Mouse (Mus musculus): ENCODE measurements around the gene Slain2.
"Not testable (repeated sequence)": the region's sequence is repeated elsewhere in the genome, so short reads cannot be mapped to it uniquely, and the experiment has no call there.

Slain2 gene

DNA sequence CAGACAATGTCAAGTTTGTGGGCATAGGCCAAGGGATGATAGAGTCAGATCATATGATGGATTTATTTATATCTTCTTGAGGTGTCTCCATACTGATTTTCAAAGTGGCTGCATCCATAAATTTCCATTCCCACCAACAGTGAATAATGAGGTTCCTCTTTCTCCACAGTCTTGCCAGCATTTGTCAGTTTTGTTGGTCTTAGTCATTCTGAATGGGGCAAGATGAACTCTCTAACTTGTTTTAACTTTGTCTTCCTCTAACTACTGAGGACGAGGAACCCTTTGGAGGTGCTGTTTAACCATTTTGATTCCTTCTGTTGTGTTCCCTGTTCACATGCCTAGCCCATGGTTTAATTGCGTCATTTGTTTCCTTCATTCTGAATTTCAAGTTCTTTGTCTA, 36.1 kb downstream of the Slain2 start:
- DNase-seq (ENCODE audit: low spot score) = no peak

DNA sequence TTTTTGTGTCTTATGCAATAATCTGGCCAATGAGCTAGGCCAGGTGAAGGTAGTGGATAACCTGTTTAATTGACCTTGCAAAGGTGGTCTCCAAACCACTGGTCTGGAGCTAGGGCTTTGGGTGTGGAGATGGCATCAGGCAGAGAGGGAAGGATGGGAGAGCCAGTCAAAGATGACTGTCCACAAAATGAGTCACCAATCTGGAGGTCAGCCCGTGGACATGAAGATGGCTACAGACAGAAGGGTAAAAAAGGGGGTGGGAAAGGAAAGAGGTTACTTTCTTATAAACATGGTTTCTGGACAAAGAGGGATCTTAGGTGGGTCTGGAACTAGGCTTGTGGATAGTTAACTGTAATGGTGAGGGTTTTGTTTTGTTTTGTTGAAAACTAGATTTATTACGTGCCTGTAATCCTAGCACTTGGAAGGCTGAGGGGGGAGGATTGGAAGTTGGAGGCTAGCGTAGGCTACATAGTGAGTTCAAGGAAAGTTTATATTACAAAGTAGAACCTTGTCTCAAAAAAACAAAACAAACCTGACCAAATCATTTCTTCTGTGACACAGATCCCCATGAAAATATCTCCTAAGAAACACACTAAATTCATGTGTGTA, 40.0 kb downstream of the Slain2 start:
- no peak for DNase-seq (ENCODE audit: low spot score)

DNA sequence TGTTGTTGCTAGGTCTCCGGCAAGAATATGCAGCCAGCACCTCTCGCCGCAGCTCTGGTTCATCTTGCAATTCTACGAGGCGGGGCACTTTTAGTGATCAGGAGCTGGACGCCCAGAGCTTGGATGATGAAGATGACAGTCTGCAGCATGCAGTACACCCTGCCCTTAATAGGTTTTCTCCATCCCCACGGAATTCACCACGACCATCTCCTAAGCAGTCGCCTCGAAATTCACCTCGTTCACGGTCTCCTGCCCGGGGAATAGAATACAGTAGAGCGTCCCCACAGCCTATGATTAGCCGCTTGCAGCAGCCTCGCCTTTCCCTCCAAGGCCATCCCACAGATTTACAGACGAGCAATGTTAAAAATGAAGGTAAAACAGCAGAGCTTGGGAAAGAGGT, 43.2 kb downstream of the Slain2 start:
- DNase-seq (ENCODE audit: low spot score) = no peak

DNA sequence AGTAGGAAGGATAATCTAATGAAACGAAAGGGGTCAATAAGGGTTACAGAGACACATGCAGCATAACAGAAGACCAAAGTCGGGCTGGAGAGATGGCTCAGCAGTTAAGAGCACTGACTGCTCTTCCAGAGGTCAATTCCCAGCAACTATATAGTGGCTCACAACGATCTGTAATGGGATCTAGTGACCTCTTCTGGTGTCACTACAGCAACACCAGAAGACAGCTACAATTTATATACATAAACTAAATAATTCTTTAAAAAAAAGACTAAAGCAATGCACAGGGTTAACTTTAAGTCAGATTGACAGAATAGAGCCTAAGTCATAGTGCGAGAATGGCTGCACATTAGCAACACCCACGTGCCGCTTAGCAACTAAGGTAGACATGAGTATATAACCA, 46.0 kb downstream of the Slain2 start:
- no peak for DNase-seq (ENCODE audit: low spot score)

DNA sequence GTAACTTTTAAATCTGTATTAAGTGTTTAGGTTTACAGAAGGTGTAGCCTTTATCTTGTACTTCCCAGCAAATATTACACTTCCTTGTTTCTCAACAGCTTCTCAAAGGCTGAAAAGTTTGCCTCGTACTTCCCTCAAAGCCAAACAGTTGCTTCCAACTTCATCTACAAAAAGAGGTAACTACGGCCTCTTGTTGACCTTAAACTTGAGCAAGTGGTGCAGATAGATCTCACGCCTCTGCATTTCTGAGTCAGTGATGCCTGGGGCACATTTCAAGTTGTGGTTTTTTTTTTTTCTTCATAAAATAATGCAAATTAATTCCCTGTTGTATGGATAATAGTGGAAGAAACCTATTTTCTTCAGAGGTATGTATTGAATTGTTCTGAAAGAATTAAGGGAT, 51.6 kb downstream of the Slain2 start:
- DNase-seq (ENCODE audit: low spot score) = no peak

DNA sequence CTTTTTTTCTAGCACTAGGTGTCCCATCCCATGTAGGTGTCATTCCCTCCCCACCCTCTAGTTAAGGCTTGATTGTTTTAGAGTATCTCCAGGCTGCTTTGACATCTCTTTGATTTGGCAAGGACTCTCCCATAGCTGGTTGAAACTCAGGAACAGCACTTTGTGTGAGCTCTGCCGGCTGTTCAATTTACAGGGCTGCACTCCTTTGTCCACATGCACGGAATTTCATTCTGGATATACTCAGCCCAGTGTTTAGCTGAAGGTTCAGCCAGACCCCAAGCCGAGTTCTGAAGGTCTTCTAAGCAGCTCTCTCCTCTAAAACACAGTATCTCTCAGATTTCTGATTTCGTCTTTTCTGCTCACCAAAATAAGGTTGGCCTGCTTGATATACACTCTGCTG, 58.3 kb downstream of the Slain2 start:
- DNase-seq (ENCODE audit: low spot score) = no peak

DNA sequence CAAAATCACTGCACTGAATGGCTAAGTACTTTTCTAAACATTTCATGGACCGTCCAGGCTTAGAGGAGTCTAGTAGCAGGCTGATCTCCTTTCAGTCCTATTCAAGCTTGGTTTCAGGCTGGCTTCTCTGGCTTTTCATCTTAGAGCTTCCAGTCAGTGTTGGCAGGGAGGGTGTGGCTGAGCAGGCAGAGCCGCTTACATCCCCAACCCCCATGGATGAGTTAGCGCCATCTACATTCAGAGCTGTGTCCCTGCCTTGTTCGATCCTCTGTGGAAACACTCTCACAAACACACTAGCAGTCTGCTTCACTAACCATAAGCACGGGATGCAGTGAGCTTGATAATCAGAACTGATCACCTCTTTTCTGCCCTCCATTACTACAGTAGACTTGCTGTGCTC, 58.8 kb downstream of the Slain2 start:
- DNase-seq (ENCODE audit: low spot score) = no peak

DNA sequence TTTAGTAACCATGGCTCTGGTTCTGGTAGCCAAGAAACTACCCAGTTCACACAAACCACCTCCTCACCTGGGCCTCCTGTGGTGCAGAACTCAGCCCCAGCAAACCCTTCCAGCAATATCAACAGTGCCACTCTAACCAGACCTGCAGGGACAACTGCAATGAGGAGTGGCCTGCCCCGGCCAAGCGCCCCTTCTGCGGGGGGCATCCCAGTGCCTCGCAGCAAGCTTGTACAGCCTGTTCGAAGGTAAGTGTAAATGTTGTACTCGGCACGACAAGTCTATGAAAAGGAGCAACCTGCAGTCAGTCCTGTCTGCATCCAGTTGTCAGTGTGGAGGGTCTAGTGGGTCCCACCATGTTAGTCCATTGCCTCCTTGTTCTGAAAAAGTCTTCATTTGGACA, 60.5 kb downstream of the Slain2 start, which contains the start of gene Gm10135:
Gene Gm10135, minus strand, starts transcription at position 101 of the 400 bp plus-strand sequence.
- no peak for DNase-seq (ENCODE audit: low spot score)

DNA sequence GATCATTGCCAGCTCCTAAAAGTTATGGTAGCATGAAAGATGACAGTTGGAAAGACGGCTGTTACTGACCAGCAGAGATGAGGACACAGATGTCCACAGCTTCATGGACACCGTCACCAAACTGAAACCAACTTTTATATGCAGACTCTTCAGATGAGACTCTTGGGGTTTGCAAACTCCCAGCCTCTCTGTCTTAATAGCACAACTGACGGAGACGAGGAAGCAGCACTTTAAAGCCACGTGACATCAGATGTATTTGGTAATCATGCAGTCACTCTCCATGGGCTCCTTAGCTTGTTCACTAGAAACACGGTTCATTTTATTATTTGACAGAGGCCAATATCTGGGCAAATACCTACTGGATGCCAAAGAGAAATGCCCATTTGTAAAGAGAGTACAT, 61.9 kb downstream of the Slain2 start:
- DNase-seq (ENCODE audit: low spot score) = no peak

DNA sequence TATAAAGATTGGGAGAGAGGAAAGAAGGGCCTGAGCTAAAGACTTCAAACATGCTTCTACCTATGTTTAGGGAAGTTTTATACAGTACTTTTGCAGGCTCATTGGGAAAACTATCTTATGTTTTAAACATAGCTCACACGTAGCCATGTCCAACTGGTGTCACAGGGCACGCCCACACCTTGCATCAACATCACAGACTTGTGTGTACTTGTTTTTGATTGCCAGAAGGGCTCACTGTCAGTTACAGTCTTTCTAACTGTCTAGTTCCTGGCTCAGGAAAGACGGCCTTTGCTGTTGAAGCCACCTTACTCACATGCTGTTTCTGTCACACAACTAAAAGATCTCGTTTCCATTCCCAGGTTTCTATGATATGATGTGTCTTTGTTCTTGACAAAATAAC, 62.4 kb downstream of the Slain2 start:
- no peak for DNase-seq (ENCODE audit: low spot score)

DNA sequence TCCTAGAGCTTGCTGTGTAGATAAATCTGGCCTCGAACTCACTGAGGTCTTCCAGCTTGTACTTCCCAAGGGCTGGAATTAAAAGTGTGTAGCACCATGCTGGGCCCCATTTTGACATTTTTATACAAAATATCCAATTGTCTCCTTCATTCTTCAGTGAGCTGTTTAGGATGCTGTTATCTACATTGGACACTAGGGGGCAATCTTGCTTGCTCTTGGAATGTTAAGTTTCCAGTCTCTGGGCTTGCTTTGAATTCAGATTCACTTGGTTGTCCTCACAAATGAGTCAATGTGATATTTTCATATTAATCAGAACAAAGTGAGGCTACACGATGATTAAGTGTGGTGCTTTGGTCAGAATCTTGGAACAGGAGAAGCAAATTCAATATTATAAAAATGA, 70.0 kb downstream of the Slain2 start:
- DNase-seq (ENCODE audit: low spot score) = no peak

DNA sequence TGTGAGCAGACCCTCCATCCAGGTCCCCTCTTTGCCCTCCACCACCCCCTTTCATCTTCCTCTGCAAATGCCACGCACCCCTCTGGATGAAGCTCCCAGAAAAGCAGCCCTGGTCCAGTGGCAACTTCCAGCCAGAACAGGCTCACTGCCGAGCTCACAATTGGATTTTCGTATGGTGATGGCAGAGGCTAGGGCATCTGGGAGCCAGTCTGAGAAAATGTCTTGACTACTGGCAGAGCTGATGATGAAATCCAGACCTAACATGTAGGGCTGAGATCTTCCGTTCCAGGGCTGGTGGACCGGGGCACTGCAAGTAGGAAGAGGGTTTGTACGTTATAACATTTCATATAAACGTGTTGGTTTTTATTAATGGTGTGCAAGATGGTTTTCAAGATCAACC, 73.7 kb downstream of the Slain2 start:
- no peak for DNase-seq (ENCODE audit: low spot score)

DNA sequence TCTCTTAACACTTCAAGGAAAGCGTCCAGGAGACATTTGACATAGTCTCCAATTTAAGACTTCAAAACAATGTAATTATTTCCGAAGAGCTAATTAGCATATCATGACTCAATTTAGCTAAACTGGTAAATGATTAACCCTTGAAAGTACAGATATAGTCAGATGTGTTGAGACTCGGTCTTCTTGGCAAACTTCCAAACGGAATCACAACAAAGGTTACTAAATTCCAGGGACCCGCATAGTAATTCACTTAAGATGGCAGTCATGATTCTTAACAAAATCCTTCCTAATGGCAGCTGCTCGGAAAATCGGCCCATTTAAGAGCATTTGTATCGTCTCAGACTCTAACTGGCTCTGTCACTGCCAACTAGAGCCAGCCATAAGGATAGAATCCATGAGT, 75.7 kb downstream of the Slain2 start:
- DNase-seq (ENCODE audit: low spot score) = no peak

DNA sequence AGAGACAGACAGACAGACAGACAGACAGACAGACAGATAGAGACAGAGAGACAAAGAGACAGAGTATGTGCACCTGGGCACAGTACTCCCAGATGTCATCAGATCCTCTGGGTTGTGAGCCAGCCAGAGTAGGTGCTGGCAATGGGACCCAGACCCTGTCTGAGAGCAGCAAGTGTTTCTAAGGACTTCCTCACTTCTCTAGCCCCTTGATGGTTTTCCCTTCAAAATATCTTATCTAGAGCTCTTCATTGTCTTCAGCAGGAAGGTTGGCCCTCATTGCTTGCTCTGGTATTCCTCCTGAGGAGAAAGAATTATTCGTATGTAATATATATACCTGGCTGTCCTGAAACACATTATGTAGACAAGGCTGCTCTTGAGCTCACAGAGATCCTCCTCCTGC, 78.4 kb downstream of the Slain2 start:
- no peak for DNase-seq (ENCODE audit: low spot score)

DNA sequence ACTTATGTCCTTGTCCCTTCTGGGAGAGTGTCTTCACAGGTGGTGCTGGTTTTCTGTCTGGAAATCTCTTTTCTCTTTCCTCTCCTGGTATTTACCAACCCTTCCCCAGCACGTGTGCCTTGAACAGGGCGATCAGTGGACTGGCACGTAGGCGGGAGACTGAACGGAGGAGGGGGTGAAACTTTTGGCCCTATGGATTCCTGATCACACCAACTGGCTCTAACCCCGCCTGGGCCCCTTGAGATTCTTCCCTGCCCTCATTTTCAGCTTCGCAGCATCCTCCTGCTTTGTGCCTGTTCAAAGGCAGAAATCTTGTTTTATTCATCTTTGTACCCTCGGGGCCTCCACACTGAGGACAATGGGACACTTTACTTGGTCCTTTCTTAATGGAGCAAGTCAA, 80.3 kb downstream of the Slain2 start:
- DNase-seq (ENCODE audit: low spot score) = no peak

DNA sequence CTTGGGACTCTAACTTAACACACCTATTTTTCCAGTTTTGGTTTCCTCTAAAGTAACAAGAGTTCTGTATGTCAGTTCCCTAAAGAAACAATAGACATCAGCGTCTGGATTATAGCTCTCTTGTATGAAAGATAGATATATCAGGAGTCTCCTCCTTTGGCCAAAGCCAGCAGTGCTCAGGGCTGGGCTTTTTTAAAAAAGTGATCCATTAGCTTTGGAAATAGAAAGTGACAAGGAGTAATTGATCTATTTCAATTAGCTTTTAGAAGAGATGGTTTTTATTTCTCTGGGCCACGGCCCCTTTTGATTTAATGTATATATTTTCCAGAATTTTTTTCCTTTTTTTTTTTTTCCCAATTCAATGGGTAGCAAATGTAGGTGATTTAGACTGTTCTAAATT, 80.8 kb downstream of the Slain2 start:
- no peak for DNase-seq (ENCODE audit: low spot score)

DNA sequence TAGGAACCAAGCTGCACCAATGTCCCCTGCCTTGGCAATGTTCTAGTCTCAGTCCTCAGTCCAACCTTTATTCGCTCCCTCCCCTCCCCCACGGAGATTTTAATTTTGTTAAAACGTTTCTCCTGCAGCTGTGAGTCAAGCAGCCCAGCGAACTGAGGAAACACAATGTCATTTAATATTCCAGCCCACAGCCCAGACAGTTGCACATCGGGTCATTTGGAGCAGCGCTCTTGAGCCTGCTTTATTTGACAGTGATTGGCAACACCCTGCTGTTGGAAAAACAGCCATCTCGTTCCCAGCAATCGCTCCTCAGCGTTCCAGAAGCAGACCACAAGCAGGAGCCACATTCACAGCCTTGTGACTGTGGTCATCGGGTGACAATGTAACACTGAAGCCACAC, 81.3 kb downstream of the Slain2 start:
- no peak for DNase-seq (ENCODE audit: low spot score)

DNA sequence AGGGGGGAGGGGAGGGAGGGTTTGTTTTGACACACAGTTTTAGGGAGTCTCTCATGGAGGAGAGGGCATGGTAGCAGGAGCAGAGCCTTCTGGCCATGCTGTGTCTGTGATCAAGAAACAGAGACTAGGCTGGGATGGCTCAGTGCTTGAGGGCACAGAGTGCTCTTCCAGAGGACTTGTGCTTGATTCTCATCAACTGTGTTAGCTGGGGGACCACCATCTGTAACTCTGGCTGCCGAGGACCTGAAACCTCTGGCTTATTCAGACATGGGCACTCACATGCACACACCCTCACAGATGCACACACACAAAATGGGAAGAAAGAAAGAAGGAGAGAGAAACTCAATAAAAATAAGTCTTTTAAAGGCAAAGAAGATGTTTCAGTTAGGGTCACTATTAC, 84.4 kb downstream of the Slain2 start:
- DNase-seq (ENCODE audit: low spot score) = not testable (repeated sequence)

DNA sequence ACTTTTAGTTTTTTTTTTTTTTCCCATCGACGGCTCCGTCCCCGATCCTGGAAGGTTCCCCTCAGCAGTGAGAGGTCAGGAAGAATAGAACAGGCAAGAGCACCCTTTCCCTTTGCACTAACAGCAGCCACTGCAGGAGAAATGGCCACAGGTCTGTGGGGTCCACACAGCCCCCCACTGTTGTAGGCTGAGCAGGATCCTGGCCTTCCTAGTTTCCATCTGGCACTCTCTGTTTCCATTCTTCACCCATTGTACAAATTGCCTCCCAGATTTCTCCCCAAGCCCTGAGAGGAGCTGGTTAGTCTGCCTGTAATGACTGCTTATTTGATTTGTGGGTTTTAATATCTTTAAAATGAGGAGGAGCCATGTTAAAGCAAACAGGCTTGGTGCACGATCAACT, 89.9 kb downstream of the Slain2 start:
- no peak for DNase-seq (ENCODE audit: low spot score)

DNA sequence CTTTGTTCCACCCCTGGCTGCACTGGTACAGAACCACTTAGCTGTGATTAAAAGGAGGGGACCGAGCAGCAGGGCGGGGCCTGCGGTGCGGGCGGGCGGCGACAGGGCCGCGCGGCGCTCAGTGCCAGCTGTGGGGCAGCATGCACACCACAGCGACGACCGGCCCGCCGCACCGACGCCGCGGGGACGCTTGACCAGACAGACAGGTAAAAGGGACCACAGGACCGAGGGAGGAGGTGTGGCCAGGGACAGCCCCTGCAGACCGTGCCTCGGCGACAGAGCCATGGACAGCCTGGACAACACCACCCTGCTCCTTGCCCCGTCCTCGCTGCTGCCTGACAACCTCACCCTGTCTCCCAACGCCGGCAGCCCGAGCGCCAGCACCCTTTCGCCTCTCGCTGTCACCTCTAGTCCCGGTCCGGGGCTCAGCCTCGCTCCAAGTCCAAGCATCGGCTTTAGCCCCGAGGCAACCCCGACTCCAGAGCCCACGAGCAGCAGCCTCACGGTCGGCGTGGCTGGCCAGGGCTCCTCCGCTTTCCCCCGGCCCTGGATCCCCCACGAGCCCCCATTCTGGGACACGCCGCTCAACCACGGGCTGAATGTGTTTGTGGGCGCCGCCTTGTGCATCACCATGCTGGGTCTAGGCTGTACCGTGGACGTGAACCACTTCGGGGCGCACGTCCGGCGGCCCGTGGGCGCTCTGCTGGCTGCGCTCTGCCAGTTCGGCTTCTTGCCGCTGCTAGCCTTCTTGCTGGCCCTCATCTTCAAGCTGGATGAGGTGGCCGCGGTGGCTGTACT, 92.9 kb downstream of the Slain2 start, which contains the start of gene Slc10a4:
Gene Slc10a4, plus strand, starts transcription at position 100 of the 798 bp plus-strand sequence.
- no peak for DNase-seq (ENCODE audit: low spot score)

DNA sequence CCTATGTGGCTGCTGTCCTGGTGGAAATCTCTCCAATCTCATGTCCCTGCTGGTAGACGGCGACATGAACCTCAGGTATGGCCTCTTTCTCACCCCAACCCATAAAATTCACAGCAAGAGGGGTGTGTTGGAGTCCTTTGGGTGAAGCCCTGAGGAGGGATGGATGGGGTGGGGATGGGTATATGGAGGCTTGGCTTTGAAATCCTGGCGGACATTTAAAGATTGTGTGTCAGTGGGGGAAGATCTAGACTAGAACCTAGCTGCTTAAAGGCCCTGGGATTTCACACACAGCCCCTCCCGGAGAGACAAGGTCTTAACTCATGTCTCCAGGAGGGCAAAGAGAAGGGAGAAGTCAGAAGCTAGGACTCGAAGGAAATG, 93.5 kb downstream of the Slain2 start:
- no peak for DNase-seq (ENCODE audit: low spot score)

DNA sequence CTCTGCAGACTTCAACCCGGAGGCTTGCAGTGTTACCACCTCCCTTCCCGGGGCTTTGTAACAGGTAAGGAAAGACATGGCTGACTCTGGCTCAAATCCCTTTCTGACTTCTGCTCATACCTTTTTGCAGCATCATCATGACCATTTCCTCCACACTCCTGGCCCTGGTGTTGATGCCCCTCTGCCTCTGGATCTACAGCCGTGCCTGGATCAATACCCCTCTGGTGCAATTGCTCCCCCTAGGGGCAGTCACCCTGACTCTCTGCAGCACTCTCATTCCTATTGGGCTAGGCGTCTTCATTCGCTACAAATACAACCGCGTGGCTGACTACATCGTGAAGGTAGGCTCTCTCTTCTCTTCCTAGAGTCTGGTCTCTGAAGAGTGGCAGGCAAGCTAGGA, 94.1 kb downstream of the Slain2 start:
- DNase-seq (ENCODE audit: low spot score) = not testable (repeated sequence)

DNA sequence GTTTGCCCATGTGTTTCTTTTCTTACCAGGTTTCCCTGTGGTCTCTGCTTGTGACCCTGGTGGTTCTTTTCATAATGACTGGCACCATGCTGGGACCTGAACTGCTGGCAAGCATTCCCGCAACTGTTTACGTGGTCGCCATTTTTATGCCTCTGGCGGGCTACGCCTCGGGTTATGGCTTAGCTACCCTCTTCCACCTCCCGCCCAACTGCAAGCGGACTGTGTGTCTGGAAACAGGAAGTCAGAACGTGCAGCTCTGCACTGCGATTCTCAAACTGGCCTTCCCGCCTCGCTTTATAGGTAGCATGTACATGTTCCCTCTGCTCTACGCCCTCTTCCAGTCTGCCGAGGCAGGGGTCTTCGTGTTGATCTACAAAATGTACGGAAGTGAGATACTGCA, 97.7 kb downstream of the Slain2 start:
- DNase-seq (ENCODE audit: low spot score) = not testable (repeated sequence)

Measured in urinary bladder, postnatal 10 days (tissue).